Mouse (Mus musculus): ENCODE measurements around the gene Nrxn1. TPM values are rescaled to one million over a fixed set of nuclear protein-coding genes. Genes with fewer than 3 reads are reported as not detected.

Gene Nrxn1
- total and polyA plus RNA-seq, 3 experiments: not detected

DNA sequence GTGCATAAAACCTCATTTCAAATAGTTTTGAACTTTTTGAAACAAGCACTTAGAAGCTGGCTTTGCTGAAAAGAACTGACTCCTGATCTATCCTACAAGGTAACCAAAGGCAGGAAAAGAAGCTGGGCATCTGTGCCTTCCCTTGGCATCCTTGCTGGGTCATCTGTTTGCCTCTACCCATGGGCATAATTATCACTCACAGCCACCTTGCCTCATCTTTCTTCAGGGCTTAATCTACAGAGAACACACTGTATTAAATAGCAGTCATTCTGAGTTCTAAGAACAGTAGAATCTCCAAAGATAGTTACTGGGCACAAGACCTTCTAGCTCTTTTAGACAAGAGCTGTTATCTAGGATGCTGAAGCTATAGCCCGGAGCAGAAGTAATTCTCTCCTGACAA lies 442.6 kb downstream of the Nrxn1 start:
- DNase-seq (ENCODE audit: extremely low read depth): no peak
- Histone ChIP-seq H3K9me3 (replicated peaks; ENCODE audit: low read length) (peaks cover 17% of the 10 kb centered on the region), H3K9ac (ENCODE audit: insufficient read depth, low read depth) (no peak overlapping the region)

DNA sequence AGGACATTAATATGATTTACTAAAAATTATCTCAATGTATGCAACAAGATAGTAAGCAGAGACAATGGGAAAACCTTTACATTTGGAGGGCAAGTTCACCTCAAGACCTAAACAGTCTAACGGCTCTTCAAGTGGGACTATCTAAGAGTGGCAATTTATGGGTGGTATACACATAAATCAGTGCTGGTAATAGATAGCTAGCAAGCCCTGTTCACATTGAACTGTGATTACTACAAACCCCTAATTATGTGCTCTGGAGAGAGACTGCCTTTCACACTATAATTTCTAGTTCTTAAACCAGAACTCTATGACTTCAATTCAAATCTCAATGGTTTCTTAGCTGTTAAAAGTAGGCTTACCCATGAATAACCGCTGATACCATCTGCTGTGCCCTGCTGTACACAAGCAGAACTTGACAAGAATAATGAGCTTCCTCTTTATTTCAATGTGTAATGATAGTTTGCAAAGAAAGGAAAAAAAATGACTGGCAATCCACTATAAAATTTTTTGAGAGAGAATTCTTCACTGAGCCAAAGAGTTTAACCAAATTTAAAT lies 453.8 kb downstream of the Nrxn1 start:
- TF ChIP-seq BHLHE40 (IDR thresholded peaks at IDR 0.05; ENCODE audit: low read depth, low read length): no peak
- TF ChIP-seq JUND (conservative IDR thresholded peaks at IDR 0.05; ENCODE audit: low read depth, low read length): no peak
- TF ChIP-seq UBTF (IDR thresholded peaks at IDR 0.05; ENCODE audit: low read depth, low read length): no peak
- TF ChIP-seq SMC3 (IDR thresholded peaks at IDR 0.05; ENCODE audit: low read depth, low read length): no peak
- TF ChIP-seq NRF1 (IDR thresholded peaks at IDR 0.05; ENCODE audit: low read depth, low read length): no peak
- H3K36me3 ChIP-seq (replicated peaks in 1 of 2; ENCODE audit: control insufficient read depth in 1 of 2, insufficient read depth in 1 of 2, low read length in 1 of 2): no peaks in the 10 kb centered on the region
- H3K9ac ChIP-seq (ENCODE audit: insufficient read depth, low read depth): no peak overlapping the region
- DNase-seq (ENCODE audit: extremely low read depth): no peak
- no peak overlapping the region for H3K4me3 ChIP-seq (replicated peaks in 1 of 3; ENCODE audit: low read depth in 2 of 3, low read length in 2 of 3, poor library complexity in 1 of 3)
- no peak overlapping the region for H3K4me2 ChIP-seq (ENCODE audit: insufficient read depth, low read depth, poor library complexity, severe bottlenecking)
- no peaks in the 10 kb centered on the region for H3K79me2 ChIP-seq (replicated peaks; ENCODE audit: control insufficient read depth, extremely low read depth, insufficient read depth, poor library complexity, severe bottlenecking)
- no peak overlapping the region for H3K27ac ChIP-seq (ENCODE audit: insufficient read depth, low read depth)
- H3K9me3 ChIP-seq (replicated peaks; ENCODE audit: low read length): peaks cover 16% of the 10 kb centered on the region
- no peaks in the 10 kb centered on the region for H3K4me1 ChIP-seq (ENCODE audit: control insufficient read depth in 1 of 2, insufficient read depth in 2 of 2)
- no peaks in the 10 kb centered on the region for H3K27me3 ChIP-seq (replicated peaks)
- in situ Hi-C loops (cut with MboI; ENCODE audit: low pct_ligation_motif_present, low pct_unique_long_range_greater_than_20kb, low sequenced_read_pairs) (no loop called here), dilution Hi-C loops (cut with MboI; ENCODE audit: extremely low pct_ligation_motif_present, extremely low pct_unique_long_range_greater_than_20kb, low sequenced_read_pairs) (no loop called here)

More for the DNA sequence above, 442.6 kb downstream of the Nrxn1 start:
- no peaks in the 10 kb centered on the region for H3K27me3 ChIP-seq (replicated peaks)
- no peak for TF ChIP-seq PAX5 (IDR thresholded peaks at IDR 0.05; ENCODE audit: low read length)
- TF ChIP-seq SIN3A (IDR thresholded peaks at IDR 0.05; ENCODE audit: low read length): no peak
- no peak for TF ChIP-seq MAFK (IDR thresholded peaks at IDR 0.05; ENCODE audit: insufficient replicate concordance, low read length)
- no peak for TF ChIP-seq USF2 (conservative IDR thresholded peaks at IDR 0.05; ENCODE audit: low read depth, low read length)
- TF ChIP-seq MAX (IDR thresholded peaks at IDR 0.05; ENCODE audit: low read length): no peak
- no peak for TF ChIP-seq USF1 (IDR thresholded peaks at IDR 0.05; ENCODE audit: low read depth, low read length)
- no peak for TF ChIP-seq ELF1 (IDR thresholded peaks at IDR 0.05; ENCODE audit: low read depth, low read length)
- TF ChIP-seq BHLHE40 (IDR thresholded peaks at IDR 0.05; ENCODE audit: low read depth, low read length): no peak
- no peak for TF ChIP-seq ZMIZ1 (IDR thresholded peaks at IDR 0.05; ENCODE audit: low read depth, low read length)
- TF ChIP-seq RCOR1 (conservative IDR thresholded peaks at IDR 0.05; ENCODE audit: low read depth, low read length): no peak
- no peak for TF ChIP-seq EP300 (IDR thresholded peaks at IDR 0.05; ENCODE audit: low read length)
- TF ChIP-seq HCFC1 (IDR thresholded peaks at IDR 0.05; ENCODE audit: low read depth, low read length): no peak
- TF ChIP-seq ZNF384 (IDR thresholded peaks at IDR 0.05; ENCODE audit: low read depth, low read length): no peak
- TF ChIP-seq ZC3H11A (IDR thresholded peaks at IDR 0.05; ENCODE audit: low read depth, low read length): no peak
- no peak for TF ChIP-seq RAD21 (IDR thresholded peaks at IDR 0.05; ENCODE audit: low read depth, low read length)
- TF ChIP-seq MYC (IDR thresholded peaks at IDR 0.05; ENCODE audit: low read depth, low read length): no peak
- no peak for TF ChIP-seq JUND (conservative IDR thresholded peaks at IDR 0.05; ENCODE audit: low read depth, low read length)
- no peak for TF ChIP-seq CHD2 (IDR thresholded peaks at IDR 0.05; ENCODE audit: low read length)
- dilution Hi-C loops (cut with MboI; ENCODE audit: extremely low pct_ligation_motif_present, extremely low pct_unique_long_range_greater_than_20kb, low sequenced_read_pairs) (no loop called here), in situ Hi-C loops (cut with MboI; ENCODE audit: low pct_ligation_motif_present, low pct_unique_long_range_greater_than_20kb, low sequenced_read_pairs) (no loop called here)
- no peak overlapping the region for H3K4me2 ChIP-seq (ENCODE audit: insufficient read depth, low read depth, poor library complexity, severe bottlenecking)
- H3K27ac ChIP-seq (ENCODE audit: insufficient read depth, low read depth): no peak overlapping the region
- H3K36me3 ChIP-seq (replicated peaks in 1 of 2; ENCODE audit: control insufficient read depth in 1 of 2, insufficient read depth in 1 of 2, low read length in 1 of 2): no peaks in the 10 kb centered on the region
- no peaks in the 10 kb centered on the region for H3K4me1 ChIP-seq (ENCODE audit: control insufficient read depth in 1 of 2, insufficient read depth in 2 of 2)
- no peaks in the 10 kb centered on the region for H3K79me2 ChIP-seq (replicated peaks; ENCODE audit: control insufficient read depth, extremely low read depth, insufficient read depth, poor library complexity, severe bottlenecking)
- H3K4me3 ChIP-seq (replicated peaks in 1 of 3; ENCODE audit: low read depth in 2 of 3, low read length in 2 of 3, poor library complexity in 1 of 3): no peak overlapping the region
